Mouse (Mus musculus): ENCODE results near the gene 4930544G11Rik.

4930544G11Rik gene

GRCm38 (mm10) chr6:65952309-65952708 lies at the start of gene 4930544G11Rik:
Gene 4930544G11Rik (plus strand): TSS chr6:65952609.
- DNase-seq (ENCODE audit: low spot score): no peak

DNA sequence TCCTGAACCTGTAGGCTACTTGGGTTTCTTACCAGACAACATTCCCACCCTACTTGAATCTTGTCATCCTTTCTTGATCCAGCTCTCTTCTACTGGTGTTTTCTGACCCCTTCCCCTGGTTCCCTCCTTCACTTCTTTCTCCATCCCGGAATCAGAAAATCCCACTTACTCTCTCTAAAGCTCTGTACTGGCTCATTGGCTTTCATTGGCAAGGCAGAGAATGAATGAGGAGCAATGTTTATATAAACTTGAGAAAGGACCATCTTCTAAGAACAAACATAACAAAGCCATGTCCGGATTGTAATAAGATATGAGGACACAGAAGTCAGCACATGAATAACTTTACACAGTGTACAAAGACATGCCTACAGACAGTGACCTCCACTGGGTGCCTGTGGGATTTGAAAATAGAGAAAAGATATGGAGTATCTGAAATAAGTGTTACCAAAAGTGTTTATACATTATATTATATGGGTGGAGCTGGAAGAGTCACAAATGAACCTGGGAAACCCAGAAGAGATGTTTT lies 45.7 kb upstream of the 4930544G11Rik start:
- no peak for DNase-seq (ENCODE audit: low spot score)

DNA sequence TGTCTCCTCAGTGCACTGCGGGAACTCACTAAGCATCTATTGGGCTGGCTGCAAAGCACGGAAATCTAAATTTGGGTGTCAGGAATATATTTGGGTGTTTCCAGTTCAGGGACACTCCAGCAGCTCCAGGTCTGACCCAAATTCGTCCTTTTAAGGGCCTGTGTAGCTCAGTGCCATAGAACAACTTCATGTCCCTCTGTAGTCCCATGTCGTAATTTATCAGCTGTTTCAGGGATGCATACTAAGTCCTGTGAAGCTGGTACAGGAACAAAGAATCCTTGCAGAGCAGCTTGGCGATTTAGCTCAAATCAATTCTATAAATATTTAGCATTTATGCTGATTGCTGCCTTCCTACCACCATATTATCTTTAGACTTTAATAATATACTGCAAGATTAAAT lies 37.0 kb upstream of the 4930544G11Rik start:
- no peak for DNase-seq (ENCODE audit: low spot score)

DNA sequence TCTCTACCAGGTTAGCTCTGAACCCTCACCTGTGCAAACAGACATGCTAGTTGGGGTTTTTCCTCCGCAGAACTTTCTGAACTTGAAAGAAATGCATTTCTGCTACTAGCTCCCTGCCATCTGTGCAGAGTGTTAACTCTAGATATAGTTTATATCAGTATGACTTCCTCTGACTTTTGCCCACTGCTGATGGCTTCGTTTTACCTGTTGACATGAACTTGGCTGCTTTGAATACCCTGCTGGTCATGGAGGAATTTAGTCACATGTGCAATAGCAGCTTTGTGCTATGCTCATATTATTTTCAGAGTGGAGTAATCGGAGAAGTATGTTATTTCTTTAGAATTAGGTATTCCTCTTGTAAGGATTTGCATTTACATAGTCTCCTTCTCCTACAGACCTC lies 30.7 kb upstream of the 4930544G11Rik start:
- no peak for DNase-seq (ENCODE audit: low spot score)

GRCm38 (mm10) chr6:65923501-65924084 lies 28.8 kb upstream of the 4930544G11Rik start:
- DNase-seq (ENCODE audit: low spot score): no peak

- DNase-seq (ENCODE audit: low spot score): no peak
Observed at GRCm38 (mm10) chr6:65925737-65926333, 26.6 kb upstream of the 4930544G11Rik start.

- DNase-seq (ENCODE audit: low spot score): no peak
Observed at GRCm38 (mm10) chr6:65930523-65930922, 21.9 kb upstream of the 4930544G11Rik start.

DNA sequence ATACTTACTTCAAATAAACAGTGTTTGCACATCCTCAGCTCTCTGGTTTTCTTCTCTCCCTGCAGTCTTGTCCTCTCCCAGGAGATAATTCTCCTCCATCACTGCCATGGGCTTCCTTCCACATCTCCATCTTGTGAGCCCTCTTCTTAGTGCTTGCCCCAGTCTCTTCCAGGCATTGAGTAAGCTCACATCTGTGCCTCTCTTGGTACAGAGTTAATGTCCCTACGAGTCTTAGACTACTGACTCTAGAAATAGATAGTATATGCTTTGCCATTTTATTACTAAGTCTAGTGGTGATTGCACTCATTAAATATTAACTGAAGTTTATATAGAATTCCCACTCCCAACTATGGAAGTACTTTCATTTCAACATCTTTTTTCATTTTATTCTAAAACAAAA lies 19.6 kb upstream of the 4930544G11Rik start:
- DNase-seq (ENCODE audit: low spot score): no peak

GRCm38 (mm10) chr6:65933177-65933576 lies 19.2 kb upstream of the 4930544G11Rik start:
- DNase-seq (ENCODE audit: low spot score): no peak

GRCm38 (mm10) chr6:65935566-65936281 lies 16.7 kb upstream of the 4930544G11Rik start:
- DNase-seq (ENCODE audit: low spot score): no peak

DNA sequence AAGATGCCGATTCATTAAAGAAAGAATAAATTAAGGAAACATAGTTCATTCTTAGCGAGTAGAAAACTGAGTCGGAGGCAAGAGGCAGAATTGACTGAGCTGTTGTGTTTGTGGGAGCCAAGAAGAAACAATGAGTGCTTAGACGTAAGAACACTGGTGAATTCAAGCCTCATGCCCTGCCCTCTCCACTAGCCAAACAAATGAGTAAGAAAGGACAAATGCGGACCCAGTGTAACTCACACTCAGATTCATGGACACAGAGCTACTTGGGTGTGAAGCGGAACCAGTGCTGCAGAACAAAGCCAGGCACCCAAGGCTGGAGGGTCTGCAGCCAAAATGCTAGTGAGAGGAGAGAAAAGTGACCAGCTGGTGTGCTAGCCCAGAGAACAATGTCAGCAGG lies 1.9 kb upstream of the 4930544G11Rik start:
- DNase-seq (ENCODE audit: low spot score): no peak

DNA sequence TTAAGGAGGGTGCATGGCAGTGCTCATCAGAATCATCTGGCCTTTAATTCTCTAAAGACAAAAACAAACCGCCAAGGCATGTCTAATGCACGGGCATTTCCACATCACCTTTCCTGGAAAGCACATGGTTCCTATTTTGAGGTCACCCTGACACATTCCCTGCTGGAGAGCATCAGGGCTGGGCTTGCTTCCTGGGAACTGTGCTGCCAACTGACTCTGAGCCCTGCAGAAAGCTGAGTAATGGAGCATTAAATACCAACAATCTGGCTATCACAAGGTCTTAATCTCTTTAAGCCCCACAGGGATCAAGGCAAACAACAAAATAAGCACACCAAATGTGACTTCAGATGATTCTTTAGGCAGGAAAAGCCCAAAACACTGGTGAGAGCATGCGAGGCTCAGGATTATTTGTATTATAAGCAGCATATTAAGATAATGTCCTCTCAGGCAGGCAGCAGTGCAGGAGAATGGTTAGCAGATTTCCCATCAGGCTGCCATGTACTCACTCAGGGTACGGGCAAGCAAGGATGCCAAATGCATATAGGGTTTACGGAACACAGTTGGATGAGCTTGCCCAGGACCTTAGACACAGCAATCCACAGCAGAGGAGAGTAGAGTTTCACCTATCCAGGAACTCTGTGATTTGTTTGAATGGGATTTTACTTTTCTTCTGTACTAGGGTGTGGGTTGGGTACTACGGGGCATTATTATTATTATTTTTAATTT lies 17.1 kb downstream of the 4930544G11Rik start:
- DNase-seq (ENCODE audit: low spot score): no peak

DNA sequence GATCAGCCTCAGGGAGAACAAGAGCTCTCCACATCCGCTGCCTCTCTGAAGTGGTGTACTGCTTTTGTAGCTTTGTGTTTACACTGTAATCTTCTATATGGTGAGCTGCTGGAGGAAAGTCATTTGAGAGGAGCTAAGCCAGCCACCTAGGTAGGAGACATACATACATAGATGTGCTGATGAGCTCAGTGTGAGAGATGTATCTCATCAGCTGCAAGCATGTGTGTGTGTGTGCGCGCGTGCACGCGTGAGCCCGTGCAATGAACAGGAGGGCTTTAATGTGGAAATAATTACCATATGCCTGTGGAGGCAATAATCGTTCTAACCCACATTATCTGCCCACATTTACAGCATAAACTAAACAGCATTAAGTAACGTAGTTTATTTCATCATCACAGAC lies 18.0 kb downstream of the 4930544G11Rik start:
- no peak for DNase-seq (ENCODE audit: low spot score)

- DNase-seq (ENCODE audit: low spot score): no peak
Observed at GRCm38 (mm10) chr6:65992081-65992480, 39.7 kb downstream of the 4930544G11Rik start.

GRCm38 (mm10) chr6:65998343-65998742 lies 45.9 kb downstream of the 4930544G11Rik start:
- no peak for DNase-seq (ENCODE audit: low spot score)
